Mouse (Mus musculus) neural tube, embryonic 12.5 days (tissue): ENCODE results near the gene Cnrip1. TPM values are rescaled to one million over a fixed set of nuclear protein-coding genes. Genes with fewer than 3 reads are reported as not detected.
A peak's percentile ranks its signal among the peaks of the same experiment; 100 is the strongest.
"Not testable (repeated sequence)": the region's sequence is repeated elsewhere in the genome, so short reads cannot be mapped to it uniquely, and the experiment has no call there.

Experiments used
- ATAC-seq: fragments of 200-750 bp; cut with Nextera tagmentation; 2 replicates; pipeline ENCODE4 v1.8.0; 2017; ENCODE audit warnings: low read depth, mild to moderate bottlenecking, moderate TSS enrichment, moderate library complexity; ENCODE audit not compliant: low FRiP score
- H3K27ac ChIP-seq: fragments of 300-500 bp; sonication (generic); 2 replicates; pipeline ENCODE4 v1.5.1; 2016
- H3K27me3 ChIP-seq: fragments of 300-500 bp; sonication (generic); replicated peaks from 2 replicates; pipeline ENCODE4 v1.6.1; 2016; ENCODE audit warnings: mild to moderate bottlenecking
- H3K36me3 ChIP-seq: fragments of 300-500 bp; sonication (generic); 2 replicates; pipeline ENCODE4 v1.6.1; 2016; ENCODE audit warnings: mild to moderate bottlenecking
- H3K4me1 ChIP-seq: fragments of 300-500 bp; sonication (generic); 2 replicates; pipeline ENCODE4 v1.6.1; 2016
- H3K4me2 ChIP-seq: fragments of 300-500 bp; sonication (generic); replicated peaks from 2 replicates; pipeline ENCODE4 v1.6.1; 2016; ENCODE audit warnings: mild to moderate bottlenecking
- H3K4me3 ChIP-seq: fragments of 300-500 bp; sonication (generic); 2 replicates; pipeline ENCODE4 v1.5.1; 2016
- H3K9ac ChIP-seq: fragments of 300-500 bp; sonication (generic); 2 replicates; pipeline ENCODE4 v1.6.1; 2016; ENCODE audit warnings: mild to moderate bottlenecking
- H3K9me3 ChIP-seq: fragments of 300-500 bp; sonication (generic); 2 replicates; pipeline ENCODE4 v1.6.1; 2016; ENCODE audit warnings: mild to moderate bottlenecking
- WGBS: fragments of 180-500 bp; shearing (Covaris S2); methylation state at CpG from one replicate; pipeline ENCODE4 v1.1.7; 2016; 5-methylcytosine and 5-hydroxymethylcytosine counted together
- polyA plus RNA-seq: library from polyadenylated mRNA; unstranded; fragments of >200 nt; fragmentation: Nextera tagmentation; extraction: Ambion mirVana; gene quantifications from 2 replicates; pipeline ENCODE4 v1.2.1, GENCODE M21; 2016

The Cnrip1 gene
- 45.9 and 51.2 TPM in 2 replicates for polyA plus RNA-seq

DNA sequence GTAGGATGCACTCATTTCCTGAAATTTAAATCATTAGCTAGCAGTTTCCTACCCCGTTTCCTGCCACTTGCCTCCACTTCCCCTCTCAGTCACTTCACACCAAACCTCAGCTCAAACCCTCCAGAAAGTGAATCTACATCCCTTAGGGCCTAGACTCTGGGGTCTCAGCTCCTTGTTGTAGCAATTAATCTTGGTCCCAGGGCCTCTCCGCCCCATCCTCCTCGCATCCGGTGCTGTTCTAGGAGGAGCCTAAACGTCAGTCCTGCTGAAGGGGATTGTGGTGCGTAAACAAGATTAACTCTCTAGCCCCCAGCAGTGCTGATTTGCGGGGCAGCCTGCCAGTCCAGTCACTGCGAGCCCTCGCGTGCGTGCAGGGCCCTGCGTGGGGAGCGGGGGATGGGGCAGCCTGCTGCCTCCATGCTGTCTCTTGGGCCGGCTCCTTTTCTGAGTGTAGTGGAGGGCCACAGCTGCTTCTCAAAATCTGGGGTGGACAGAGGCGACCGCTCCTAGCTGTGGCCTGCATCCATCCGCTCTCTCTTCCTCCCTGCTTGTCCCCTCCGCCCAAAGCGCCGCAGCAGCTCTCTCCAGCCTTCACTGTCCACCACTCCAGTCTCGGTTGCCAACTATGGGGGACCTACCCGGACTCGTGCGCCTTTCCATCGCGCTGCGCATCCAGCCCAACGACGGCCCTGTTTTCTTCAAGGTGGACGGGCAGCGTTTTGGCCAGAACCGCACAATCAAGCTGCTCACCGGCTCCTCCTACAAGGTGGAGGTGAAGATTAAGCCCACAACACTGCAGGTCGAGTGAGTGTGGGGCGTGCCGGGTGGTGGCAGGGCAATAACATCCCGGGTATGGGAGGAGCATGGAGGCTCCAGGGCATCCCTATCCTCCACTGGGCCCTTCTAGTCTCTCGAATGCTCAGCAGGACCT lies at the start of gene Cnrip1, which contains the start of gene Plek:
TSS of gene Cnrip1 (plus strand) at position 42 of the 931 bp plus-strand sequence.
TSS of gene Plek (minus strand) at position 837 of the 931 bp plus-strand sequence.
- Histone ChIP-seq H3K27me3 (no peaks in the 10 kb centered on the region), H3K9me3 (no peaks in the 10 kb centered on the region), H3K27ac (peak within 1 kb of the TSS; percentile 72; the same call in 1 of the 2 replicates), H3K4me3 (peak within 1 kb of the TSS; percentile 57), H3K4me2 (peak within 1 kb of the TSS; percentile 83), H3K9ac (peak within 1 kb of the TSS; percentile 83), H3K4me1 (peaks cover 11% of the 10 kb centered on the region), H3K36me3 (peaks cover 3% of the 10 kb centered on the region; the same call in 1 of the 2 replicates)
- peak; percentile 96 for ATAC-seq
- WGBS, result 1% methylated on average over 38 of the region's 38 CpGs

DNA sequence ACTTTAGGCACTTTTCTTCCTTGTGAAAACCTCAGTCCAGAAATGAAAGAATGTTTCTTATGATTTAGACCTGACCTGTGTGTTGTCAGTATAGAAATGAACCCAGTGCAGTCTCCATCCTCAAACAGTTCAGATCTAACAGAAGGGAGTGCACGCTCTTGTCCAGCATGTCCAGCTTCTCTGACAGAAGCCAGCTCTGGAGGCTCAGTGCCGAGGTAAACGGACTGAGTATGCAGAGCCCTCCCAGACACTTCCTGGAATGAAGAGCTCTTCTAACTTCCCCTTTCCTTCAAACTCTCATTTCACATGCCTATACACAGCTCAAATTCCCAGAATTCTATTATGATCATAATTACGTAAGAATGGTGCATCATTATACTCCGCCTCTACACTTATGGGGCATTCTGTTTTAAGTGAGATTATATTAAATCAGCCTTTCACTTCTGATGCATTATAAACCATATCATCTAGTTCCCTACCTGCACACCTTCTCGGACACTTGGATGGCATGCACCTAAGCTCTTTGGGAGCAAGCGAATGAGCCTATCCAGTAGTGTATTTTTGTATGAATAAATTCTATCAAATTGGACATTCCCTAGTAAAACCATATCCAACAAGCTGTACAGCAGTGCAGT lies 48.5 kb upstream of the Cnrip1 start:
- no peak overlapping the region for H3K4me2 ChIP-seq
- H3K27ac ChIP-seq, result no peak overlapping the region
- ATAC-seq, result no peak
- H3K27me3 ChIP-seq, result no peaks in the 10 kb centered on the region
- WGBS, result 90% methylated on average over 7 of the region's 7 CpGs
- no peak overlapping the region for H3K9ac ChIP-seq
- no peaks in the 10 kb centered on the region for H3K4me1 ChIP-seq
- no peaks in the 10 kb centered on the region for H3K36me3 ChIP-seq
- H3K4me3 ChIP-seq, result no peak overlapping the region
- H3K9me3 ChIP-seq, result no peaks in the 10 kb centered on the region

DNA sequence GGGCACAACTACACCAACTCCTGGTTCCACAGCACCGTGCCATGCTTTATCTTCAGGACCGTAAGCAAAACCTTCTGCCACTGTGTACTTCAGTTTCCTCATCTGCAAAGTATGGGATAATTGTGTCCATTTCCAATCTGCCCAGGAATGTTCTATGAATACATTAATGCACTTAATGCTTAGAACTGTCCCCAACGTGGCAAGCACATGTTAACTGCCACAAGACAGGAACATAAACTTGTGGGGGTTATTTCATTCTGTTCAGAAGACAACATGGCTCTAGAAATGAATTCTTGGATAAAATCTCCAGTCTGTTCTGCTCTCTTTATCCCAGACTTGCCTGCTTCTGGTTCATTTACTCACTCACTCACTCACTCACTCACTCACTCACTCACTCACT lies 47.6 kb upstream of the Cnrip1 start:
- H3K27me3 ChIP-seq, result no peaks in the 10 kb centered on the region
- no peak overlapping the region for H3K4me3 ChIP-seq
- no peak overlapping the region for H3K9ac ChIP-seq
- 85% methylated on average over 3 of the region's 3 CpGs for WGBS
- no peak overlapping the region for H3K27ac ChIP-seq
- H3K36me3 ChIP-seq, result no peaks in the 10 kb centered on the region
- no peak overlapping the region for H3K4me2 ChIP-seq
- ATAC-seq, result no peak
- H3K4me1 ChIP-seq, result no peaks in the 10 kb centered on the region
- no peaks in the 10 kb centered on the region for H3K9me3 ChIP-seq

DNA sequence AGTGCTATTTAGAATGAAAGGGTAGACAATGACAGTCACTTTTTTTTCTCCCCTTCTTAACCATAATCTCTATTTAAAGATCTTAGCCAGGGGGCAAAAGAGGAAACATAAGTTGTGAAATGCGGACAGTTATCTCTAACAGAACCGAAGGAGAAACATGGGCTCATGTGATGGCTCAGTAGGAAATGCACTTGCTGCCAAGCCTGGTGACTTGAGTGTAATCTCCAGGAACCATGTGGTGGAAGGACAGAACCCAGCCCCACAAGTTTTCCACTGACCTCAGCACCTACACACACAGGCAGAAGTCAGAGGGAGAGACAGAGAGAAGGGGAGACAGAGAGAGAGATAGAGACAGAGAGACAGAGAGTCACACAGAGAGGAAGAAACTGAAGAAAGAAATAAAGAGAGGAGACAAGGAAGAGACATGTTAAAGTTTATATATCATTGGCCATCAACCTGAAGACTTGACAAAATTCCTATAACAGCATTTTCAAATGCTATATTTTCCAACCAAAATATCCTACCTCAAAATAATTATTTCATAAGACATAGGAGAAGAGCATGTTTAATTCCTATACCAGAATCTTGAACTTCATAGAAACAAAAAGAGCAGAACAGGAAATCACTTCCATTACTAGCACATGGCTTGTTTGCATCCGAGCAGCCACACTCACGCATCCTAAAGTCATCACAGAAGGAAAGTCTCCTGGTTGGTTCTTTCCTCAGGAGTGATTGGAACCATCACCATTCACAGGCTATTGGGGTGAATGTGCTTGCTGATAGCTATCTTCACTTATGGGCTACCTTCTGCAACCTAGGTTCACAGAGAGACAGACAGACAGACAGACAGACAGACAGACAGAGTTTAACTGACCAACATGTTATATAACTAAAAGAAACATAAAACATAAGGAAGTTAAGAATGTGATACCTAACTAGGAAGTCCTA lies 46.2 kb upstream of the Cnrip1 start:
- Histone ChIP-seq H3K27ac (no peak overlapping the region), H3K36me3 (no peaks in the 10 kb centered on the region), H3K4me2 (no peak overlapping the region), H3K4me1 (no peaks in the 10 kb centered on the region), H3K9ac (no peak overlapping the region), H3K9me3 (no peaks in the 10 kb centered on the region), H3K27me3 (no peaks in the 10 kb centered on the region), H3K4me3 (no peak overlapping the region)
- 81% methylated on average over 4 of the region's 4 CpGs for WGBS
- ATAC-seq, result no peak

- not testable (repeated sequence) for H3K27me3 ChIP-seq, H3K4me3 ChIP-seq, H3K9ac ChIP-seq, ATAC-seq, H3K27ac ChIP-seq, H3K36me3 ChIP-seq, H3K9me3 ChIP-seq, H3K4me2 ChIP-seq, H3K4me1 ChIP-seq
- WGBS, result 79% methylated on average over 3 of the region's 3 CpGs
Measured at GRCm38 (mm10) chr11:17006526-17006925, 44.9 kb upstream of the Cnrip1 start.

DNA sequence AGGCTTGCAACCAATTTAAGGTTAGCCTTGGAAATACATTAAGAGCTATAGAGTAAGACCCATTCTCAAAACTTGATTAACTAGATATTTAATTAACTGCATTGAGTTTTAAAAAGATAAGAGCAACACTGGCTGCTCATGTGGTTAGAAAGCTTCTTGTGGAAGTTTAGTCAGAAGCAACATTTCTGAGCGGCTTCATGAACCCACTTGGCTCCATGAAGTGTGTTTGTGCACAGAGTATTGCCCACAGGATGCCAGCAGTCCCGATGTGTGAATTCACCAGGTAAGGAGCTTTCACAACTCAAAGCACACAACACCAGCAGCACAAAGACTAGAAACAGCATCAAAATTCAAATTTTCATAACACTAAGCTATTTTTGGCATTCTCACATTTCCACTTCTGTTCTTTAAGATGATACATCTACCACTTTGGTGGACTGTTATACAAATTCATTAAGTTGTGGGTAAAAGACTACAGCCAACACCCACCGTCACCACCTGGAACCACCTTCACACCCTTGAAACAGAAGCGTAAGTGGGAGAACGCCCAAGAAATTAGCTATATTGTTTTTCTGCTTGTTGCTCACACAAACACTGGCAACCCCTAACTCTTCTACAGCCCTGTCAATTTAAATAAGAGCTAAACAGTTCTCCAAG lies 43.7 kb upstream of the Cnrip1 start:
- Histone ChIP-seq H3K27ac (no peak overlapping the region), H3K4me3 (no peak overlapping the region), H3K9ac (no peak overlapping the region), H3K27me3 (no peaks in the 10 kb centered on the region), H3K9me3 (no peaks in the 10 kb centered on the region), H3K4me2 (no peak overlapping the region), H3K4me1 (no peaks in the 10 kb centered on the region), H3K36me3 (no peaks in the 10 kb centered on the region)
- ATAC-seq, result no peak
- 91% methylated on average over 5 of the region's 5 CpGs for WGBS

- Histone ChIP-seq H3K4me2 (no peak overlapping the region), H3K27me3 (no peaks in the 10 kb centered on the region), H3K9ac (no peak overlapping the region), H3K27ac (no peak overlapping the region), H3K4me3 (no peak overlapping the region), H3K36me3 (no peaks in the 10 kb centered on the region), H3K4me1 (no peaks in the 10 kb centered on the region), H3K9me3 (no peaks in the 10 kb centered on the region)
- no peak for ATAC-seq
- 79% methylated on average over 7 of the region's 7 CpGs for WGBS
Measured at GRCm38 (mm10) chr11:17008498-17008941, 42.9 kb upstream of the Cnrip1 start.

DNA sequence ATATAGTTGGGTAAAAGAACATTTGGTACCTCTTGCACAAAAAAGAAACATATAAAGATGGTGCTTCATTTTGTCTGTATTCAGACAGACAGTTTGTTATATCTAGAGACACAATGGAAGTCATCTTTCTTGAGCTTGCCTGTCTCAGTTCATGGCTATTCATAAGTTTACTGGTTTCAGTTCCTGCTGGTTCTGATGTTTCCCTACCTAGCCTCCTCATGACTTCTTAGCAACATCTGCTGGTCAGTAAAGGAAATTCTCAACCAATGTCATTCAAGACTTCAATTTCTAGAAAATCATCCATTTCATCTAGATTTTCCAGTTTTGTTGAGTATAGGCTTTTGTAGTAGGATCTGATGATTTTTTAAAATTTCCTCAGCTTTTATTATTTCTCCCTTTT lies 38.4 kb upstream of the Cnrip1 start:
- Histone ChIP-seq H3K4me3 (no peak overlapping the region), H3K27ac (no peak overlapping the region), H3K9me3 (peaks cover under 1% of the 10 kb centered on the region; the same call in 1 of the 2 replicates), H3K4me1 (no peaks in the 10 kb centered on the region), H3K4me2 (no peak overlapping the region), H3K27me3 (no peaks in the 10 kb centered on the region), H3K9ac (no peak overlapping the region), H3K36me3 (no peaks in the 10 kb centered on the region)
- ATAC-seq, result no peak

DNA sequence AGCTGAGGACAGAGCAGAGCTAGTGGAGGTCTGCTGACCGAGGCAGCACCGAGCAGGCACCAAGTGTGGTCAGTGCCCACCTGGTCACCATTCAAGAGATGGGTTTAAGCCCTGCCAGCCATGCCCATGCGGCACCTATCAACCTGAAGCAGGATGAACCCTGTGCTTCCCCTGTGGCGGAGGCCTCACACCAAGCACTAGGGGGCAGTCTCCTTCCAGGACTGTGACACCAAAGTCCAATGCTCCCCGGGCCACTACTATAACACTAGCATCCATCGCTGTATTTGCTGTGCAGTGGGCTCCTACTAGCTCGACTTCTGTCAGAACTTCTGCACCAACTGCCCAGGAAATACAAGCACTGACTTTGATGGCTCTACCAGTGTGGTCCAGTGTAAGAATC lies 32.1 kb upstream of the Cnrip1 start:
- H3K27ac ChIP-seq, result no peak overlapping the region
- peaks cover 9% of the 10 kb centered on the region for H3K9me3 ChIP-seq
- H3K4me2 ChIP-seq, result no peak overlapping the region
- no peak overlapping the region for H3K4me3 ChIP-seq
- ATAC-seq, result no peak
- H3K27me3 ChIP-seq, result no peaks in the 10 kb centered on the region
- 91% methylated on average over 7 of the region's 7 CpGs for WGBS
- H3K4me1 ChIP-seq, result no peaks in the 10 kb centered on the region
- no peak overlapping the region for H3K9ac ChIP-seq
- H3K36me3 ChIP-seq, result no peaks in the 10 kb centered on the region

DNA sequence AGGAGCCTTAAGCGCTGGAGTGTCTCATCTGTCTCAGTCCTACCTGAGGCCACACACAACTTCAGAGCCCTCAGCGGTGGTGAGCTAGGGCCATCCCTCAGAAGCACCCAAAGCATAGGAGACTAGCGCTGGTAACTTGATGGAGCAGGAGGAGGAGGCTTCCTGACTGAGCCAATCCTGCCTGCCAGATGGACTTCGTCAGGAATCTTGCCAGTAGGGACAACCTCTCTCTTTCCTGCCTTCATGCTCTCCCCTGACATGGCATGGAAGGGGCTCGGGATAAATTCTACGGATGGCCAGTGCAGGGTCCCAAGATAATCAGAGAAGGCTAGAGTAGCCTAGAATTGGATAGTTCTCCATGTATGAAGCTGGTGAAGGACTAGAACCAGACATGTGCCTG lies 28.2 kb upstream of the Cnrip1 start:
- Histone ChIP-seq H3K9ac (no peak overlapping the region), H3K27ac (no peak overlapping the region), H3K4me3 (no peak overlapping the region), H3K9me3 (peaks cover 6% of the 10 kb centered on the region), H3K4me1 (no peaks in the 10 kb centered on the region), H3K4me2 (no peak overlapping the region), H3K27me3 (no peaks in the 10 kb centered on the region), H3K36me3 (no peaks in the 10 kb centered on the region)
- ATAC-seq, result no peak
- WGBS, result 89% methylated on average over 6 of the region's 6 CpGs

GRCm38 (mm10) chr11:17023984-17024383 lies 27.4 kb upstream of the Cnrip1 start:
- H3K4me3 ChIP-seq, result no peak overlapping the region
- no peak for ATAC-seq
- no peaks in the 10 kb centered on the region for H3K27me3 ChIP-seq
- no peaks in the 10 kb centered on the region for H3K36me3 ChIP-seq
- 87% methylated on average over 3 of the region's 3 CpGs for WGBS
- H3K9ac ChIP-seq, result no peak overlapping the region
- no peak overlapping the region for H3K4me2 ChIP-seq
- H3K4me1 ChIP-seq, result no peaks in the 10 kb centered on the region
- H3K27ac ChIP-seq, result no peak overlapping the region
- no peaks in the 10 kb centered on the region for H3K9me3 ChIP-seq
